Mouse (Mus musculus): ENCODE measurements at regions not wholly inside any gene's neighbourhood (a gene's known extent, or its start where the extent isn't known, plus 50 kb on each side); places are given as distances from the start of the nearest gene placed in this dataset.

- H3K9me3 ChIP-seq (ENCODE audit: control insufficient read depth, low read length) = no peaks in the 10 kb centered on the region
- no peak overlapping the region for H3K9ac ChIP-seq (replicated peaks; ENCODE audit: low read depth, low read length)
- 40% methylated on average over 3 of the region's 3 CpGs for WGBS
- H3K4me3 ChIP-seq (replicated peaks; ENCODE audit: low read length) = no peak overlapping the region
- H3K4me2 ChIP-seq (ENCODE audit: low read length) = no peak overlapping the region
- no peaks in the 10 kb centered on the region for H3K4me1 ChIP-seq (replicated peaks; ENCODE audit: control insufficient read depth, insufficient read depth, low read length)
- H3K27me3 ChIP-seq (replicated peaks; ENCODE audit: control insufficient read depth, insufficient read depth, low read length) = no peaks in the 10 kb centered on the region
- ATAC-seq = 0 out of 2 replicates have a peak, but pooled peaks have one; percentile 12
- H3K27ac ChIP-seq (ENCODE audit: low read length) = no peak overlapping the region
- no peaks in the 10 kb centered on the region for H3K36me3 ChIP-seq (ENCODE audit: control insufficient read depth, insufficient read depth)
Measured at GRCm38 (mm10) chr14:58253369-58253968, 183.1 kb downstream of the Fgf9 start.

- 97% methylated on average over 1 of the region's 1 CpGs for WGBS
- Histone ChIP-seq H3K27me3 (replicated peaks; ENCODE audit: control insufficient read depth, insufficient read depth, low read length) (no peaks in the 10 kb centered on the region), H3K4me1 (replicated peaks; ENCODE audit: control insufficient read depth, insufficient read depth, low read length) (no peaks in the 10 kb centered on the region), H3K4me2 (ENCODE audit: low read length) (no peak overlapping the region), H3K36me3 (ENCODE audit: control insufficient read depth, insufficient read depth) (no peaks in the 10 kb centered on the region), H3K9me3 (ENCODE audit: control insufficient read depth, low read length) (no peaks in the 10 kb centered on the region), H3K9ac (replicated peaks; ENCODE audit: low read depth, low read length) (no peak overlapping the region), H3K27ac (ENCODE audit: low read length) (no peak overlapping the region), H3K4me3 (replicated peaks; ENCODE audit: low read length) (no peak overlapping the region)
- ATAC-seq = no peak
Measured at GRCm38 (mm10) chr14:58225869-58226268, 155.5 kb downstream of the Fgf9 start.

- 72% methylated on average over 3 of the region's 3 CpGs for WGBS
- H3K27me3 ChIP-seq (replicated peaks; ENCODE audit: control insufficient read depth, insufficient read depth, low read length) = no peaks in the 10 kb centered on the region
- no peaks in the 10 kb centered on the region for H3K4me1 ChIP-seq (replicated peaks; ENCODE audit: control insufficient read depth, insufficient read depth, low read length)
- no peak overlapping the region for H3K4me3 ChIP-seq (replicated peaks; ENCODE audit: low read length)
- no peak for ATAC-seq
- no peaks in the 10 kb centered on the region for H3K36me3 ChIP-seq (ENCODE audit: control insufficient read depth, insufficient read depth)
- H3K27ac ChIP-seq (ENCODE audit: low read length) = no peak overlapping the region
- no peak overlapping the region for H3K9ac ChIP-seq (replicated peaks; ENCODE audit: low read depth, low read length)
- H3K4me2 ChIP-seq (ENCODE audit: low read length) = no peak overlapping the region
- H3K9me3 ChIP-seq (ENCODE audit: control insufficient read depth, low read length) = no peaks in the 10 kb centered on the region
Measured at GRCm38 (mm10) chr14:58224419-58224818, 154.1 kb downstream of the Fgf9 start.

GRCm38 (mm10) chr14:58208401-58208800 is 138.1 kb downstream of the Fgf9 start:
- H3K4me3 ChIP-seq (replicated peaks; ENCODE audit: low read length) = no peak overlapping the region
- H3K36me3 ChIP-seq (ENCODE audit: control insufficient read depth, insufficient read depth) = no peaks in the 10 kb centered on the region

GRCm38 (mm10) chr14:58202607-58203295 is 132.4 kb downstream of the Fgf9 start:
- no peaks in the 10 kb centered on the region for H3K9me3 ChIP-seq (ENCODE audit: control insufficient read depth, low read length)
- H3K4me2 ChIP-seq (ENCODE audit: low read length) = no peak overlapping the region
- ATAC-seq = peak; percentile 74
- H3K27me3 ChIP-seq (replicated peaks; ENCODE audit: control insufficient read depth, insufficient read depth, low read length) = no peaks in the 10 kb centered on the region
- no peaks in the 10 kb centered on the region for H3K4me1 ChIP-seq (replicated peaks; ENCODE audit: control insufficient read depth, insufficient read depth, low read length)
- H3K36me3 ChIP-seq (ENCODE audit: control insufficient read depth, insufficient read depth) = no peaks in the 10 kb centered on the region
- H3K9ac ChIP-seq (replicated peaks; ENCODE audit: low read depth, low read length) = no peak overlapping the region
- no peak overlapping the region for H3K4me3 ChIP-seq (replicated peaks; ENCODE audit: low read length)
- H3K27ac ChIP-seq (ENCODE audit: low read length) = no peak overlapping the region
- WGBS = 35% methylated on average over 6 of the region's 6 CpGs

More at GRCm38 (mm10) chr14:58208401-58208800, 138.1 kb downstream of the Fgf9 start:
- no peak overlapping the region for H3K4me2 ChIP-seq (ENCODE audit: low read length)
- no peak overlapping the region for H3K9ac ChIP-seq (replicated peaks; ENCODE audit: low read depth, low read length)
- no peaks in the 10 kb centered on the region for H3K9me3 ChIP-seq (ENCODE audit: control insufficient read depth, low read length)
- no peak overlapping the region for H3K27ac ChIP-seq (ENCODE audit: low read length)
- WGBS = 90% methylated on average over 1 of the region's 1 CpGs
- no peaks in the 10 kb centered on the region for H3K4me1 ChIP-seq (replicated peaks; ENCODE audit: control insufficient read depth, insufficient read depth, low read length)
- no peaks in the 10 kb centered on the region for H3K27me3 ChIP-seq (replicated peaks; ENCODE audit: control insufficient read depth, insufficient read depth, low read length)
- no peak for ATAC-seq

GRCm38 (mm10) chr14:58189948-58190347 is 119.6 kb downstream of the Fgf9 start:
- H3K27me3 ChIP-seq (replicated peaks; ENCODE audit: control insufficient read depth, insufficient read depth, low read length) = no peaks in the 10 kb centered on the region
- H3K4me2 ChIP-seq (ENCODE audit: low read length) = no peak overlapping the region
- no peak overlapping the region for H3K9ac ChIP-seq (replicated peaks; ENCODE audit: low read depth, low read length)
- no peaks in the 10 kb centered on the region for H3K36me3 ChIP-seq (ENCODE audit: control insufficient read depth, insufficient read depth)
- no peaks in the 10 kb centered on the region for H3K9me3 ChIP-seq (ENCODE audit: control insufficient read depth, low read length)
- ATAC-seq = no peak
- H3K4me1 ChIP-seq (replicated peaks; ENCODE audit: control insufficient read depth, insufficient read depth, low read length) = no peaks in the 10 kb centered on the region
- WGBS = 88% methylated on average over 15 of the region's 15 CpGs
- H3K27ac ChIP-seq (ENCODE audit: low read length) = no peak overlapping the region
- H3K4me3 ChIP-seq (replicated peaks; ENCODE audit: low read length) = no peak overlapping the region

GRCm38 (mm10) chr14:58182869-58183268 is 112.5 kb downstream of the Fgf9 start:
- WGBS = 74% methylated on average over 5 of the region's 5 CpGs
- no peak for ATAC-seq
- H3K9me3 ChIP-seq (ENCODE audit: control insufficient read depth, low read length) = no peaks in the 10 kb centered on the region
- H3K4me3 ChIP-seq (replicated peaks; ENCODE audit: low read length) = no peak overlapping the region
- H3K9ac ChIP-seq (replicated peaks; ENCODE audit: low read depth, low read length) = no peak overlapping the region
- H3K27me3 ChIP-seq (replicated peaks; ENCODE audit: control insufficient read depth, insufficient read depth, low read length) = no peaks in the 10 kb centered on the region
- H3K36me3 ChIP-seq (ENCODE audit: control insufficient read depth, insufficient read depth) = no peaks in the 10 kb centered on the region
- no peak overlapping the region for H3K27ac ChIP-seq (ENCODE audit: low read length)
- no peak overlapping the region for H3K4me2 ChIP-seq (ENCODE audit: low read length)
- no peaks in the 10 kb centered on the region for H3K4me1 ChIP-seq (replicated peaks; ENCODE audit: control insufficient read depth, insufficient read depth, low read length)

- Histone ChIP-seq H3K27me3 (replicated peaks; ENCODE audit: control insufficient read depth, insufficient read depth, low read length) (no peaks in the 10 kb centered on the region), H3K27ac (ENCODE audit: low read length) (no peak overlapping the region), H3K9ac (replicated peaks; ENCODE audit: low read depth, low read length) (no peak overlapping the region), H3K36me3 (ENCODE audit: control insufficient read depth, insufficient read depth) (no peaks in the 10 kb centered on the region), H3K4me1 (replicated peaks; ENCODE audit: control insufficient read depth, insufficient read depth, low read length) (no peaks in the 10 kb centered on the region), H3K4me2 (ENCODE audit: low read length) (no peak overlapping the region), H3K9me3 (ENCODE audit: control insufficient read depth, low read length) (no peaks in the 10 kb centered on the region), H3K4me3 (replicated peaks; ENCODE audit: low read length) (no peak overlapping the region)
- ATAC-seq = no peak
Measured at GRCm38 (mm10) chr14:58180724-58181123, 110.4 kb downstream of the Fgf9 start.

- Histone ChIP-seq H3K36me3 (ENCODE audit: control insufficient read depth, insufficient read depth) (no peaks in the 10 kb centered on the region), H3K9me3 (ENCODE audit: control insufficient read depth, low read length) (no peaks in the 10 kb centered on the region), H3K27me3 (replicated peaks; ENCODE audit: control insufficient read depth, insufficient read depth, low read length) (no peaks in the 10 kb centered on the region), H3K9ac (replicated peaks; ENCODE audit: low read depth, low read length) (no peak overlapping the region), H3K4me1 (replicated peaks; ENCODE audit: control insufficient read depth, insufficient read depth, low read length) (no peaks in the 10 kb centered on the region), H3K4me3 (replicated peaks; ENCODE audit: low read length) (no peak overlapping the region), H3K4me2 (ENCODE audit: low read length) (no peak overlapping the region), H3K27ac (ENCODE audit: low read length) (no peak overlapping the region)
- 85% methylated on average over 5 of the region's 5 CpGs for WGBS
- no peak for ATAC-seq
Measured at GRCm38 (mm10) chr14:58175651-58176363, 105.5 kb downstream of the Fgf9 start.
